Mouse (Mus musculus) neural tube, embryonic 14.5 days (tissue): ENCODE results near the gene Sufu. TPM values are rescaled to one million over a fixed set of nuclear protein-coding genes. Genes with fewer than 3 reads are reported as not detected.

Experiments used
- ATAC-seq: fragments of 200-750 bp; cut with Nextera tagmentation; 2 replicates; pipeline ENCODE4 v1.8.0; 2017; ENCODE audit warnings: low read depth, mild to moderate bottlenecking, moderate TSS enrichment, moderate library complexity
- H3K27ac ChIP-seq: fragments of 300-500 bp; sonication (generic); 2 replicates; pipeline ENCODE4 v1.5.1; 2014; ENCODE audit warnings: low read depth, mild to moderate bottlenecking, control low read depth, low read length, moderate library complexity, mixed read lengths
- H3K27me3 ChIP-seq: fragments of 300-500 bp; sonication (generic); 2 replicates; pipeline ENCODE4 v1.6.1; 2014; ENCODE audit warnings: low read length; ENCODE audit not compliant: control insufficient read depth, insufficient read depth
- H3K36me3 ChIP-seq: fragments of 300-500 bp; sonication (generic); 2 replicates; pipeline ENCODE4 v1.6.1; 2014; ENCODE audit warnings: low read length, mixed read lengths; ENCODE audit not compliant: control insufficient read depth, insufficient read depth
- H3K4me1 ChIP-seq: fragments of 300-500 bp; sonication (generic); 2 replicates; pipeline ENCODE4 v1.6.1; 2014; ENCODE audit warnings: low read length; ENCODE audit not compliant: control insufficient read depth, insufficient read depth
- H3K4me2 ChIP-seq: fragments of 300-500 bp; sonication (generic); 2 replicates; pipeline ENCODE4 v1.6.1; 2014; ENCODE audit warnings: mild to moderate bottlenecking, low read depth, low read length, control low read depth
- H3K4me3 ChIP-seq: fragments of 300-500 bp; sonication (generic); 2 replicates; pipeline ENCODE4 v1.5.1; 2014; ENCODE audit warnings: low read depth, low read length, control low read depth, mixed read lengths
- H3K9ac ChIP-seq: fragments of 300-500 bp; sonication (generic); replicated peaks from 2 replicates; pipeline ENCODE4 v1.6.1; 2014; ENCODE audit warnings: low read depth, mild to moderate bottlenecking, control low read depth, low read length, mixed read lengths
- H3K9me3 ChIP-seq: fragments of 300-500 bp; sonication (generic); 2 replicates; pipeline ENCODE4 v1.6.1; 2016; ENCODE audit warnings: low read length; ENCODE audit not compliant: control insufficient read depth
- WGBS: fragments of 180-500 bp; shearing (Covaris S2); extraction: QIAGEN DNeasy Blood & Tissue Kit; methylation state at CpG from one replicate; pipeline ENCODE4 v1.1.7; 2014; 5-methylcytosine and 5-hydroxymethylcytosine counted together
- polyA plus RNA-seq: library from polyadenylated mRNA; unstranded; fragments of >200 nt; fragmentation: Nextera tagmentation; extraction: Ambion mirVana; gene quantifications from 2 replicates; pipeline ENCODE4 v1.2.1, GENCODE M21; 2014

Gene Sufu
- polyA plus RNA-seq, 1 experiment from 2014 or later = 20.2 TPM

DNA sequence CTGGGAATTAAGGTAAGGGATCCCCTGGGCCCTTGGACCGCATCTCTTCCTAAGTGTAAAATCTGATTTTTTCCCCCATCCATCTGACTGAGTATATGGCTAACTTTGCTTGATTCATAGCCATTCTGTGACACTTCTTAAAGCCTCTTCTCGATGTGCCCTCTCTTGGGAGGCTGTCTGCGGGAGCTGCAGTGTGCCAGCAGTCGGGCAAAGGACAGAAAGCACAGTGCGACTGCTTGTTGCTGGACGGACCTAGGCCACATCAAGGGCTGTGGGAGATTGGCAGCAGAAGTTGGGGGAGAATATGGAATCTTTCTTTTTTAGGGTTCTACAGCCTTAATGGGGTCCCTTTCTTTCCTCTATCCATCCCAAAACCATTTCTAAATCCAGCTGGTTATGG lies 2.7 kb downstream of the Sufu start:
- no peaks in the 10 kb centered on the region for H3K9me3 ChIP-seq
- no peaks in the 10 kb centered on the region for H3K27me3 ChIP-seq
- no peak overlapping the region for H3K9ac ChIP-seq
- H3K4me2 ChIP-seq = no peak overlapping the region; the same call in 1 of the 2 replicates
- H3K27ac ChIP-seq = no peak overlapping the region
- H3K36me3 ChIP-seq = peaks cover 20% of the 10 kb centered on the region
- peaks cover 31% of the 10 kb centered on the region for H3K4me1 ChIP-seq
- WGBS = 65% methylated on average over 6 of the region's 6 CpGs
- no peak for ATAC-seq
- no peak overlapping the region for H3K4me3 ChIP-seq

DNA sequence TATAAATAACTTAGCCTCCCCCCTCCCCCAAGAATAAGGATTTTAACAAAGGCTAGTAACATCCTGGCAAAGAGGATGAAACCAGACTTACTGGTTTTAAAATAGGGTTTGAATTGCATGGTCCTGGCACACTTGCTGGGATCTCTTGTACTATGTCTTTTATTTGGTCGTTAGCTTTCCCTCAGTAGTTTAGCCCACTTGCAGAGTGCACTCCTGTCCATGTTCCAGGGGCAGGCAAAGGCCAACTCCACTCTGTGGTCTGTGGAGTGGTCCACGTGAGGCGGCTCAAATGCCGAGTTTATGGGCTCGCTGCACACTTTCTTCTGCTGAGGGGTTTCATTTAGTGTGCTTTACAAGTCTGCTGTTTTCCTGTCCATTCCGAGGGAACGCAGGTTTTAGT lies 3.2 kb downstream of the Sufu start:
- Histone ChIP-seq H3K36me3 (peaks cover 20% of the 10 kb centered on the region), H3K4me3 (no peak overlapping the region), H3K4me1 (peaks cover 28% of the 10 kb centered on the region), H3K9ac (no peak overlapping the region), H3K27ac (no peak overlapping the region), H3K9me3 (no peaks in the 10 kb centered on the region), H3K27me3 (no peaks in the 10 kb centered on the region), H3K4me2 (no peak overlapping the region)
- ATAC-seq = no peak
- 60% methylated on average over 7 of the region's 7 CpGs for WGBS

DNA sequence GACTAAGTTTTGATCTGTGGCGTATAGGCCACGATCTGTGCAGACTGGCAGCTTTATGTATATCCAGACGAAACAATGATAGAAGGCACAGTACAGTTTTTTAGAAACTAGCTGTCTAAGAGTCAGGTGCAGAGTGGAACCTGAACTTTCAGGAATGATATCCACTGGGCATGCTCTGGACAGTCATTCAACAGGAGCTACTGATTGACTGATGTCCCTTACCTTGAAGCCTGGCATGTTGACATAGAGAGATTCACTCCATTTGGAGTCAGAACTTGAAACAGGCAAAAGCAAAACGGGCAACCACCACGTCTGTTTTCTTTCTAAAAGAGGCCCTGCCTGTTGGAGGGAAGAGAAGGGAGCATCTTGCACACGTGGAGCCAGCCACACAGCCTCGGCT lies 3.9 kb downstream of the Sufu start:
- H3K27me3 ChIP-seq = no peaks in the 10 kb centered on the region
- H3K9ac ChIP-seq = no peak overlapping the region
- no peaks in the 10 kb centered on the region for H3K9me3 ChIP-seq
- H3K27ac ChIP-seq = no peak overlapping the region
- H3K4me2 ChIP-seq = no peak overlapping the region
- no peak overlapping the region for H3K4me3 ChIP-seq
- H3K36me3 ChIP-seq = peaks cover 20% of the 10 kb centered on the region
- no peak for ATAC-seq
- H3K4me1 ChIP-seq = peaks cover 28% of the 10 kb centered on the region
- WGBS = 90% methylated on average over 7 of the region's 7 CpGs

DNA sequence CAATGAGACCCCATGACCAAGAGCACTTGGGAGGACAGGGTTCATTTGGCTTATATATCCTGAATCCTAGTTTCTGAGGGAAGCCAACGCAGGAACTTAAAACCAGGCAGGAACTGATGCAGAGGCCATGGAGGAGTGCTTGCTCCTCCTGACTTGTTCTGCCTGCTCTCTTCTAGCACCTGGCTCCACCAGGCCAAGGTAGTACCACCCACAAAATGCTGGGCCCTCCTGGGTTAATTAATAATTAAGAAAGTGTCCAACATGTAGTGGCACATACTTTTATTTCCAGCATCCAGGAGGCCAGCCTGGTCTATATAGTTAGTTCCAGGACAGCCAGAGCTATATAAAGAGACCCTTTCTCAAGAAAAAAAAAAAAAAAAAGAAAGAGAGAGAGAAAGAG lies 7.3 kb downstream of the Sufu start:
- Histone ChIP-seq H3K27me3 (no peaks in the 10 kb centered on the region), H3K4me2 (no peak overlapping the region), H3K9ac (no peak overlapping the region), H3K4me3 (no peak overlapping the region), H3K4me1 (peaks cover 9% of the 10 kb centered on the region; the same call in 1 of the 2 replicates), H3K27ac (no peak overlapping the region), H3K36me3 (peaks cover 24% of the 10 kb centered on the region), H3K9me3 (no peaks in the 10 kb centered on the region)
- WGBS = 88% methylated on average over 1 of the region's 1 CpGs
- ATAC-seq = no peak

DNA sequence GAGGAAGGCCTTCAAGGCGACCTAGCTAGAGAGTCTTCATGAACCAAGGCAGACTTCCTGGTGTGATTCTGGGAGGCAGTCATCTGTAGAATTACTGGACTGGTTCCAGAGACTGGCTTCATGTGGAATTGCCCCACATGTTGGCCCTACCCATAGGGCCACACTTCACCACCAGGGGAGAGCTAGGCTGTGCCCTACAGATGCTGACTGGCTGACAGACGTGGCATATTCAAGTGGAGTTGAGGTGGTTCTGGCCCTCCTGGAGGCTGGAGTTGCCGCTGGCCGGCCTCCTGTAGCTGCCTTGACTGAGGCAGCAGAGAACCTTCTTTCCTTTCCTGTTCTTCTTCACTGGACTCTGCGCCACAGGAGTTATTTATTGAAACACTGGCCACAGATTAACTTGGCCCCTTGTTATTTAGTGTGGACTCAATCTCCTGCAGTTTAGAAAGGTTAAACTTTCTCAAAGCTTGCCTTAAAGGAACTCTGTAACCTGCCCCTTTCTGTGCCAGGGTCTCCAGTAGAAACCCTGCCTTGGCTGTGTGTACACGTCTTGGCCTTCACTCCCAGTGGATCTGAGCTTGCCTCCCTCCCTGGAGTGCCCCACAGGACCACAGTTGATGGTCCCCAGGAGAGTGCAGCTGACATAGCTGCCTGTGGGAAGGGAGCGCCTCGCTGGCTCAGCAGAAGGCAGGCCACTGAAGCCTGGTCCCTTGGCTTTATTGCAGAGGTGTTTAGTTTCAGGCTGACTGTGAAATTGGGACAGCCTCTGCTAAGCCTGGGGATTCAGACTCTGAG lies 10.1 kb downstream of the Sufu start:
- Histone ChIP-seq H3K4me3 (no peak overlapping the region), H3K36me3 (peaks cover 20% of the 10 kb centered on the region), H3K27ac (no peak overlapping the region), H3K4me2 (no peak overlapping the region), H3K9ac (no peak overlapping the region), H3K9me3 (no peaks in the 10 kb centered on the region), H3K27me3 (no peaks in the 10 kb centered on the region), H3K4me1 (no peaks in the 10 kb centered on the region)
- 74% methylated on average over 8 of the region's 8 CpGs for WGBS
- ATAC-seq = no peak

DNA sequence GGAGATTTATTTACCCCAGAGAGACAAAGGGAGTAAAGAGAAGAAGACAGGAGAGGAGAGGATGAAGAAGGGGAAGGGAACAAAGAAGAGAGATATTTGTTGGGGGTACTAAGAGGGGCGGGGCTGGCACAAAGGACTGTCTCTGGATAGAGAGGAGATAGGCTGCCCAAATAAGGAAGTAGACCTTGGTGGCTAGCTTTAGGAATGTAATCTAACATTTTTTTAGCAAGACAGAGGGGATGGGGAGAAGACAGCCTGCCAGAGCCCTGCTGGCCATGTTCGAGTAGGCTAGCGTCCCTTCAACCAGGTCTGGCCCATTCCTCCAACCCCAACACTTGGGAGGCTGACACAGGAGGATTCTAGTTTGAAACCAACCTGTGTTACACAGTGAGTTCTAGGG lies 12.8 kb downstream of the Sufu start:
- no peaks in the 10 kb centered on the region for H3K4me1 ChIP-seq
- 89% methylated on average over 3 of the region's 3 CpGs for WGBS
- no peak overlapping the region for H3K4me3 ChIP-seq
- ATAC-seq = no peak
- H3K9me3 ChIP-seq = no peaks in the 10 kb centered on the region
- no peak overlapping the region for H3K9ac ChIP-seq
- no peak overlapping the region for H3K27ac ChIP-seq
- H3K4me2 ChIP-seq = no peak overlapping the region
- no peaks in the 10 kb centered on the region for H3K27me3 ChIP-seq
- 0 out of 2 replicates have a peak, but pooled peaks cover 5% of the 10 kb centered on the region for H3K36me3 ChIP-seq

DNA sequence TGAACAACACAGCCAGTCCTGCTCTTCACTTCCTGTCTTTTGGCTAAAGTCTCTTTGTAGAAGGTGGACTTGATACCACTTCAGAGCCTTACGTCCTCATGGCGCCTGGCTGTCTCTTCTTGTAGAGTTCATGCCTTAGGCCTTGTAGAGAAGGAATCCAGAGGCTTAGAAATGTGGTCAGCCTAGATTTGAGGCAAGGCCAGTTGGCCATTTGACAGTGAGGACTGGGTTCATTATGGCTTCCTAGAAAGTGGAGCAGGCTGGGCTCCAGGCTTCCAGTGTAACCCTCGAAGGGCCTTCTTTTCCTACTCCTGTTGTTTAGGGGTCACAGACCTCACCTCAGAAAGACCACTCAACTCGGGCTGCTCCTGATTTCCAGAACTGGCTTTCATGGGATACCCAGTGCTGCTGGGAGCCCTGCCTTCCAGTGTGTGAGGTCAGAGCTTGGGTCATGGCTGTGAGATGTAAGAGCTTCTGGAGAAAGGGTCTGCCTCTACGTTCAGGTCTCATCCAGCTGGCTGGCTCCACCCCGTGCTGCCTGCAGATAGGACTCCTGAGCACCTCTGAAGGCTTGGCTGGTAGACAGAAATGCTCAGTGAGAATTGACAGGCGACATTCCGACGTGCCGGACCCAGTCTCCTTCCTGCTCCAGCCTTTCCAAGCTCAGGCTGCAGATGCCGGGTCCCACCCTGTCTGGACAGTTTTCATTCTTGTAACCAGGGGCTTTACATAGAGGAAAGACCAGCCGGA lies 15.5 kb downstream of the Sufu start:
- Histone ChIP-seq H3K9ac (no peak overlapping the region), H3K9me3 (no peaks in the 10 kb centered on the region), H3K4me2 (no peak overlapping the region), H3K27me3 (no peaks in the 10 kb centered on the region), H3K4me1 (no peaks in the 10 kb centered on the region), H3K36me3 (0 out of 2 replicates have a peak, but pooled peaks cover 5% of the 10 kb centered on the region), H3K27ac (no peak overlapping the region), H3K4me3 (no peak overlapping the region)
- ATAC-seq = no peak
- WGBS = 88% methylated on average over 12 of the region's 12 CpGs

DNA sequence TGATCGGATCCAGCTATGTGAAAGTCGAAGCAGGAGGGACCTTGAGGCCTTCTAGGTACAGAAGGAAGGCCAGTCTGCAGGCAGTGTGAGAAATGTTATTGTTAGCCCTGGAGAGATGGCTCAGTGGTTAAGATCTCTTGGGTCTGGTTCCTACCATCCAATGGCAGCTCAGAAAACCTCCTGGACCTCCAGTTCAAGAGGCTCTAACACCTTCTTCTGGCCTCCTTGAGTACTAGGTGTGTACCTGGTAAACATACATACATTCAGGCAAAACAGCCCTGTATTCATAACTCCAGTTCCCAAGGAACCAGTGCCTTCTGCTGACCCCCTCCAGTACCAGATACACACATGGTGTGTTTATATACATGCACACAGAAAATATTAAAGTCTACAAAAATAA lies 17.3 kb downstream of the Sufu start:
- Histone ChIP-seq H3K27ac (no peak overlapping the region), H3K4me1 (no peaks in the 10 kb centered on the region), H3K4me2 (no peak overlapping the region), H3K9ac (no peak overlapping the region), H3K36me3 (no peaks in the 10 kb centered on the region), H3K4me3 (no peak overlapping the region), H3K9me3 (no peaks in the 10 kb centered on the region), H3K27me3 (no peaks in the 10 kb centered on the region)
- ATAC-seq = no peak
- WGBS = 93% methylated on average over 2 of the region's 2 CpGs

DNA sequence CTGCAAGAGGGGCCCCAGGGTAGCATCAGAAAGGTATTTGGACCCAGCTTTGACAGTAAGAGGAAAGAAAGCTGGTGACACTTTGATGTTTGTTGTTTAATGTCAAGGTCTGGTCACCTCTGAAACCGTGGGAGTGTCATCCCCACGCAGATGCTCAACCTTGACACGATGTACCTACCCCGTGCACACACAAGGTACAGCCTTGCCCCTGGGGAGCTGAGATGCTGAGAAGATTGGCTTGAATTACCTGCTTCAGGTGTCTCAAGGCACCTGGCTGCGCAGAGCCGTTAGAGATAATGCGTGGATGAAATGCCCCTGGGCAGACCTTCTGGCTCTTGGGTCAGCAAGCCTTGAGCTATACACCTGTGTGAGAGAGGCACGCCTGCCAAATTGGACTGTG lies 17.8 kb downstream of the Sufu start:
- Histone ChIP-seq H3K27ac (no peak overlapping the region), H3K36me3 (no peaks in the 10 kb centered on the region), H3K4me2 (no peak overlapping the region), H3K9me3 (no peaks in the 10 kb centered on the region), H3K4me3 (no peak overlapping the region), H3K4me1 (no peaks in the 10 kb centered on the region), H3K27me3 (no peaks in the 10 kb centered on the region), H3K9ac (no peak overlapping the region)
- ATAC-seq = no peak
- 97% methylated on average over 8 of the region's 8 CpGs for WGBS
